Mouse (Mus musculus) adrenal gland, postnatal 4 days (tissue): ENCODE data around the gene Tubb4a. TPM values are rescaled to one million over a fixed set of nuclear protein-coding genes. Genes with fewer than 3 reads are reported as not detected.
"Not testable (repeated sequence)": the region's sequence is repeated elsewhere in the genome, so short reads cannot be mapped to it uniquely, and the experiment has no call there.

Source experiments
- DNase-seq, 2 experiments: peaks; one replicate each; pipeline ENCODE4 v3.0.0; 2021 to 2022; ENCODE audit warnings: low spot score in 2 of 2, mixed read lengths in 2 of 2
- long read RNA-seq, 2 experiments: library from polyadenylated mRNA; stranded (forward); transcript quantifications; one replicate each; pipeline ENCODE4 v2.0.0; 2021
- total RNA-seq, 2 experiments: library from RNA; stranded (reverse); gene quantifications; 2 replicates each; pipeline ENCODE4 v1.2.3; 2021

The Tubb4a gene
- total RNA-seq: 10 to 100 TPM; 15.7 to 27.3 TPM
- long read RNA-seq, experiment 1, transcript Tubb4a-201 (4 exons, 2,228 nt): major isoform, 12 of 13 reads
- long read RNA-seq, experiment 1, partial matches to known transcripts: 1 of 13 reads
- long read RNA-seq, experiment 1, other reads (novel, unspliced or antisense): 0 of 13 reads
- long read RNA-seq, experiment 2, transcript Tubb4a-201 (4 exons, 2,228 nt): major isoform, 49 of 55 reads
- long read RNA-seq, experiment 2, partial matches to known transcripts: 6 of 55 reads
- long read RNA-seq, experiment 2, other reads (novel, unspliced or antisense): 0 of 55 reads

DNA sequence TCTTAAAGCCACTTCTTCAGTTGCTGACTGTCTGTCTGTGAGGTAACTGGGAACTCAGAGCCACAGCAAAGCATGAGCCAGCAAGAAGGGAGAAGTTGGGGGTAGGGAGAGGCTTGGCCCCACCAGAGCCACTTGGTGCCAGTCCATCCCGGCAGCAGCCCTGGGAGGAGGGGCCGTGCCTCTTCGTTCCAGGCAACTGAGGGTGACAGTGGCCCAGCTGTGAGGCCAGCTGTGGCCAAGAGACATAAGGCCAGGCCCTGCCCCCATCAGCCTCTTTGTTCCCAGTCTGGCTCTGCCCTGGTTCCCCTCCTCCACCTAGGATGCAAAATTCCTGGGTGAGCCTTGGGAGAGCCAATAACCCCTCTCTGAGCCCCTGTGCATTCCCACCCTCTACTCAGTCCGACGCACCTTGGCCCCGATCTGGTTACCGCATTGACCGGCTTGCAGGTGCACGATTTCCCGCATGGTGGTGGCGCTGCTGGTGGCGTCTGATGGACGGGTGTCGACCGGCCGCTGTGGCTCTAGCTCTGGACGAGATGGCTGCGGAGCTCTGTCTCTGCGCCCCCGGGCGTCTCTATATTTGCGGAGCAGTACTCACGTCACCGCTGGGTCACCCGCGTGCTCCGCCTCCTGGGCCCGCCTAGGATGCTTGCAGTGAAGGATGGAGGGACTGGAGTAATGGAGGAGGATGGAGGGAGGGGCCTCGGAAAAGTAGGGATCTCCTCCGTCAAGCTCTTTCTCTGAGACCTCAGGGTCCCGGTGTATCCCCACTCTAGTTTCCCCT, at the start of gene Tubb4a:
Tubb4a (minus strand) TSS at position 734 of the 784 bp plus-strand sequence.
- no peak for DNase-seq

DNA sequence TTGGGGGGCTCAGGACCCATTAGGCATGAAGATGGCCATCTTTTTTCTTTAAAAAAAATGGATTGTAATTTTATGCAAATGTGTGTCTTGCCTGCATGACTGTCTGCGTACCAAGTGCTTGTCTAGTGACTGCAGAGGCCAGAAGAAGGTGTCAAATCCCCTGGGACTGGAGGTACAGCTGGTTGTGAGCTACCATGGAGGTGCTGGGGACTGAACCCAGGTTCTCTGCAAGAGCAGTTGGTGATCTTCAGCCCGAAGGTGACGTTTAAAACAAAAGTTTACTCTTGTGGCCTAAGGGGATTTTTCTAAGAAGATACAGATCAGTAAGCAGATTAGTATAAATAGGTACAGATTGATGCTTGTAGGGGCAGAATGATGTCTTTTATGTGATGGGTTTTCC, 48.1 kb upstream of the Tubb4a start:
- no peak for DNase-seq

- DNase-seq: no peak
These were observed 47.1 kb upstream of the Tubb4a start for GRCm38 (mm10) chr17:57134693-57135092.

GRCm38 (mm10) chr17:57134021-57134420, 46.4 kb upstream of the Tubb4a start:
- not testable (repeated sequence) for DNase-seq

DNA sequence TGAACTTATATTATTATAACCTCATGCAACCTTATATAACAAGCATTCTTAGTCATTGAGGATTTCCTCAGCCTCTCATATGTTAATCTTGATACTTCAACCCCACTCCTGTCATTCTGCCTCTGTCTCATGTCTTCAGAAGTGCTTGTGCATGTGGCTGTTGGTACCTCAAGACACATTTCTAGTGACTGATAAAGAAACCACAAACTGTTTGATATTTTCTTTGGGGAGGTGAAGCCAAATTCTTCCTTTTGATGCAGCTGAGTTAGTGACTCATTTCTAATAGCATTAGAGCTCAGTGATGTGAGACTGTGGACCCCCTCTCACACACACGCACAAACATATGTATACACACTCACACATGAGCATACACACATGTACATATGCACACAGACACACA, 44.2 kb upstream of the Tubb4a start:
- no peak for DNase-seq

GRCm38 (mm10) chr17:57125853-57126622, 38.5 kb upstream of the Tubb4a start:
- DNase-seq: no peak

GRCm38 (mm10) chr17:57124792-57125191, 37.2 kb upstream of the Tubb4a start:
- no peak for DNase-seq

DNA sequence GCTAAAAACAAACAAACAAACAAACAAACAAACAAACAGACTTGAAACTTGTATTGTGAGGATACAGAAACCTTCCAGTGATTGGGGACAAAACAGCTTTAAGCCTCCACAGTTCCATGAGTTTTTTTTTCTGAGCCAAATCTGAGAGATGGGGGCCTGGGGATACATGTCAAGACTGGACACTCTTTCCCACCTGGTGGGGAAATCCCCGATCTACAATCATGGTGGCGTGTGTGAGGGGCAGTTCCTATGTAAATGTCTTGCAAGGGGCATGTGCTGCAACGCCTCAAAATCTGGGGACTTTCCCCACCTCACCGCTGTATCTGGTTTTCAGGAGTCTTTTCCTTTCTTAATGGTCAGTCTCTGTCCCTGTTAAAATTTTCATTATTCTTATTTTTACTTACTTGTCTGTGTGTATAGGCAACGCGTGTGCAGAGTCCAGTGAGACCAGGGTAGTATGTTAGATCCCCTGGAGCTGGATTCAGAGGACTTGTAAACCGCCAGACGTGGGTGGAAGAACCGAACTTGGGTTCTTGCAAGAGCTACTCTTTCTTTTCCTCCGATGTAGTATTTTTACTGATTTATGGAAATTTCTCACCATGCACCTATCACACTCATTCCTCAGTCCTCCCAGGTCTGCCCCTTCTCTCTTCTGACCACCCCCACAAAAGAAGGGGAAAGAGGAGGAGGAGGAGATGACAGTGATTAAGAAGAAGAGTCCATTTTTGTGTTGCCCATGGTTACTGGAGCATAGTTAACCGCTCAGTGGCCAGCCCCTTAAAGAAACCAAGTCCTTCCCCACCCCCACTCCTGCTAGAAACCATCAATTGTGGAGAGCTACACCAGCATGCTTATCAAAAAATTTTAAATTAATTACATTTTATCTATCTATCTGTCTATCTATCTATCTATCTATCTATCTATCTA, 35.9 kb upstream of the Tubb4a start:
- DNase-seq: no peak

DNA sequence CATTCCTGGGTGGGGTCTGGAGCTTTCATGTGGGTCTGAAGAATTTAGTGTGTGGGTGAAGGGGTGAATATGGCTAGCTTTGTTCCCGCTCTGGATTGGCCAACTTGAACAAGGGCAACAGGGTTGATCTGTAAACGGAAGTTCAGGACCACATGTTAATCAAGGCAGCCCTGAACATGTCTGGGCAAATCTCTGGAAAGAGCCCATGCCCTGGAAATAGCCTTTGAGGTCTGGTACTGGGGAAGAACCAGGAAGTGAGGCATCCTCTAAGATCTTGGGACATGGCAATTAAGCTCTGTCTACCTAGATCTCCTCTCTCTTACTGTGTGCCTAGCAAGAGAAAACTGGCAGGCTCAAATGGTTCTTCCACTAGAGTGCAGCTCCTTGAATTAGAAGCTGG, 34.3 kb upstream of the Tubb4a start:
- no peak for DNase-seq

DNA sequence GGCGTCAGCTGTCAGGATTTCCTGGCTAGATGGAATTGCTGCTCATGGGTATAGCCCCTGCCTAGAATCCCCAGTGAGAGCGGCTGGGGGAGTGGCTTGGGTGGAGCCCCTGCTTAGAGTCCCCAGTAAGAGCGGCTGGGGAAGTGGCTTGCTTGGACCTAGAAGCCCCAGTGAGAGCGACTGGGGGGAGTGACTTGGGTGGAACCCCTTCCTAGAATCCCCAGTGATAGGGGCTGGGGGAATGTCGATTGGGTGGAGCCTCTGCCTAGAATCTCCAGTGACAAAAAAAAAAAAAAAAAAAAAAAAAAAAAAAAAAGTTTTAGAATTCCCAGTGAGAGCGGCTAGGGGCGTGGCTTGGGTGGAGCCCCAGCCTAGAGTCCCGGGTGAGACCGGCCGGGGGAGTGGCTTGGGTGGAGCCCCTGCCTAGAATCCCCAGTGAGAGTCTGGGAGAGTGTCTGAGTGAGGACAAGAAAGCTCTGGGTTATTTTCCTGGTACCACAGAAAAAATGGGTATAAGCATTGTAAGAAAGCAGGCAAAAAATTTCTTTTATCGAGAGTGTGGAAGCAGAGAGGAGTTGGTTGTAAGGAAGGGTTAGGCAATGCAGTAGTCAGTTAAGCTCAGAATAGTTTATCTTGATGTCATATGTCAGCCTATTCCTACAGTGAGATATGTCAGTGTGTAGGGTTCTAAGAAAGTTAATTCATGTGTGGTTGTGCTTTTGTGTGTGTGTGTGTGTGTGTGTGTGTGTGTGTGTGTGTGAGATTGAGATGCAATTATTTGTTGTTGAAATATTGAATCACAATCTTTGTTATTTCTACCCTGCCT, 31.2 kb upstream of the Tubb4a start:
- no peak for DNase-seq

GRCm38 (mm10) chr17:57116801-57117200, 29.2 kb upstream of the Tubb4a start:
- no peak for DNase-seq

DNA sequence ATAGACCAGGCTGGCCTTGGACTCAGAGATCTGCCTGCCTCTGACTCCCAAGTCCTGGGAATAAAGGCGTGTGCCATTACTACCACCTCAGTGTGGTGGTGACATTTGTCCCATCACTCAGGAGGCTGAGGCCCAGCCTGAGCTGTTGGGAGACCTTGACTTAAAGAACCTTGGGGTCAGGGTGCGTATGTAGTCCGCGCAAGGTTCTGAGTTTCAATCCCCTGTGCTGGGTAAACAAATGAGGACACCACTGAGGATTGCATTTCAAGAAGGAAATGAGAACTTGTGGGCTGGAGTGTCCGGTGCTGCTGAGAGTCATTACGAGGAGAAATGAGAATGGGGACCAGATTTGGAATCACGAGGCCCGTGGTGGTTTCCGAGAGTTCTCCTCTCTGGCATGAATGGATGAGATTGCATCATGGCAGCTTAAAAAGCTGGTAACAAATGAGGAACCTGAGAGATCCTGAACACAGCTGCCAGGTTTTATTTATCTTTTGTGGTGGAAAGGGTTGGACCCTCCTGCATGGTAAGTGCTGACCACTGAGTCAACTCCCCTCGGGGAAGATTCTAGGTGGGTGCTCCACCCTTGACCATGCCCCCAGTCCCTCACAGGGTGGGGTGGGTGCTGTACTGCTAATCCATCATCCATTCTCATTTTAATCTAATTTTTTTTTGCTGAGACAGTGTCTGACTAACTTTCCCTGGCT, 25.3 kb upstream of the Tubb4a start:
- DNase-seq: no peak

DNA sequence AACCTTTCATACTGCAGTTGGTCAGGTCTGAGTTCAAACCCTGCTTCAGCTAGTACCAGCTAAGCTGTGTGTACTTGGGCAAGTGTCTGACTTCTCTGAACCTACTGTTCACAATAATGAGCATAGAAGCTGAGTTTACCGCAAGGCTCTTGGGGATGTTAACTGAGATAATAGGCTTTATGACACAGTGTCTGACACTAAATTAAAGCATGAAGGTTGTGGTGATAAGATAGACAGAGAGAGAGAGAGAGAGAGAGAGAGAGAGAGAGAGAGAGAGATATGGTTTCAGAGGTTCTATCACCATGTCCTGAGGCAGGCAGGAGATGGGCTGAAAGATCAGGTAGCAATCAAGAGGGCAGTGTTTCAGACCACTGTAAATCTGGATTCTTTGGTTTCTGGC, 22.4 kb upstream of the Tubb4a start:
- no peak for DNase-seq

- DNase-seq: no peak
These were observed 21.1 kb upstream of the Tubb4a start for GRCm38 (mm10) chr17:57108666-57109171.

- no peak for DNase-seq
These were observed 20.6 kb upstream of the Tubb4a start for GRCm38 (mm10) chr17:57108040-57108665.

- no peak for DNase-seq
These were observed 19.5 kb upstream of the Tubb4a start for GRCm38 (mm10) chr17:57107064-57107463.

GRCm38 (mm10) chr17:57106035-57106368, 18.4 kb upstream of the Tubb4a start:
- DNase-seq: no peak

DNA sequence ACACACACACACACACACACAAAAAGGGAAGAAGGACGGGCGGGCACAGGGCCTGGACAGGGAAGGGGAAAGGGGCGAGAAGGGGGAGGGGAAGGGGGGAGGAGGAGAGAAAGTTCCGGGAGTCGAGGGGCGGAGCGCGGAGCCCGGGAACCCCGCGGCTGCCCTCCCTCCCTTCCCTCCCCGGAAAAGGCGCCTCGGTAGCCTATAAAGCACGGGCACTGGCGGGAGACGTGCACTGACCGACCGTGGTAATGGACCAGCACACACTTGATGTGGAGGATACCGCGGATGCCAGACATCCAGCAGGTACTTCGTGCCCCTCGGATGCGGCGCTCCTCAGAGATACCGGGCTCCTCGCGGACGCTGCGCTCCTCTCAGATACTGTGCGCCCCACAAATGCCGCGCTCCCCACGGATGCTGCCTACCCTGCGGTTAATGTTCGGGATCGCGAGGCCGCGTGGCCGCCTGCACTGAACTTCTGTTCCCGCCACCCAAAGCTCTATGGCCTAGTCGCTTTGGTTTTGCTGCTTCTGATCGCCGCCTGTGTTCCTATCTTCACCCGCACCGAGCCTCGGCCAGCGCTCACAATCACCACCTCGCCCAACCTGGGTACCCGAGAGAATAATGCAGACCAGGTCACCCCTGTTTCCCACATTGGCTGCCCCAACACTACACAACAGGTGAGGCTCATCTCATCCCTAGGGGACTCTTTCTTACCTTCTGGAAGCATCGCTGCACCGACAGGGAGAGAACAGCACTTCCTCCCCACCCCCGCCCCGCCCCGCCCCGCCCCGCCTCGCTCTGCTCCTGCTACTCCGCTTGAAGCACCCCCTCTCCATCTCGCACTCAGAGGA, 17.8 kb upstream of the Tubb4a start, which contains the start of gene Tnfsf9:
Tnfsf9 (plus strand) TSS at position 145 of the 854 bp plus-strand sequence.
- DNase-seq: no peak
